Mouse (Mus musculus) kidney, adult 2 months (tissue): ENCODE data around the gene H2-Ab1.

Experiments
- CTCF ChIP-seq: fragments of 200-500 bp; conservative IDR thresholded peaks from 2 replicates; pipeline ENCODE4 v1.5.1; 2011; ENCODE audit warnings: low read depth, mild to moderate bottlenecking, control low read depth, low read length, moderate library complexity, mixed read lengths; ENCODE audit not compliant: insufficient read depth, insufficient read length
- POLR2A ChIP-seq: fragments of 200-500 bp; IDR thresholded peaks from one replicate; pipeline ENCODE4 v1.6.1; 2011; ENCODE audit warnings: low read depth, low read length, control low read depth

- TF ChIP-seq POLR2A (no peak), CTCF (no peak)
These were observed 23.1 kb downstream of the H2-Ab1 start for GRCm38 (mm10) chr17:34280499-34281038.
